Mouse (Mus musculus) c-Kit-positive CD71-positive TER-119-positive erythroid progenitor cells, embryonic 14.5 days (primary cell): ENCODE data around the gene Lats1.
A peak's percentile ranks its signal among the peaks of the same experiment; 100 is the strongest.
"Not testable (repeated sequence)": the region's sequence is repeated elsewhere in the genome, so short reads cannot be mapped to it uniquely, and the experiment has no call there.

ENCODE experiments used
- DNase-seq: peaks from one replicate; pipeline ENCODE4 v3.0.0-alpha.2; 2013; ENCODE audit warnings: low spot score

Gene Lats1

GRCm38 (mm10) chr10:7726501-7726812, 45.4 kb downstream of the Lats1 start:
- DNase-seq: peak; percentile 22

GRCm38 (mm10) chr10:7727011-7727410, 46.0 kb downstream of the Lats1 start:
- DNase-seq: no peak

- no peak for DNase-seq
These were observed 50.6 kb downstream of the Lats1 start for GRCm38 (mm10) chr10:7731582-7731981.

GRCm38 (mm10) chr10:7737122-7737521, 56.1 kb downstream of the Lats1 start:
- DNase-seq: no peak

- DNase-seq: peak; percentile 39
These were observed 56.9 kb downstream of the Lats1 start for GRCm38 (mm10) chr10:7737914-7738313.

GRCm38 (mm10) chr10:7745528-7745927, 64.5 kb downstream of the Lats1 start:
- DNase-seq: not testable (repeated sequence)

- DNase-seq: no peak
These were observed 67.7 kb downstream of the Lats1 start for GRCm38 (mm10) chr10:7748752-7749151.

- DNase-seq: no peak
These were observed 76.5 kb downstream of the Lats1 start for GRCm38 (mm10) chr10:7757544-7757943.
